Comparison of ENCODE assay signal across 18 mouse cellular contexts in genomic region chr16:31449973-31450372, GRCm38 (mm10).
"Had no signal": no experiment of that assay in that cellular context is flagged by ENCODE, and none has a peak within 500 bp of the region (broad histone marks: within the 10 kb centered on the region; RNA-seq: fewer than 3 reads in every experiment).

No protein-coding gene starts in this region.

- H3K4me1 ChIP-seq: midbrain, embryonic 13.5 days; neural tube, embryonic 12.5 days; neural tube, embryonic 15.5 days had no signal

- DNase-seq: kidney, adult 8-10 months; kidney, postnatal 10 days; kidney, postnatal 36 days; liver, postnatal 0 days; lung, embryonic 14.5 days; thymus, adult 18-20 months; thymus, postnatal 36 days had no signal

- H3K27me3 ChIP-seq: kidney, embryonic 15.5 days; limb, embryonic 12.5 days; limb, embryonic 15.5 days; midbrain, embryonic 13.5 days; neural tube, embryonic 12.5 days; neural tube, embryonic 15.5 days had no signal

- H3K9me3 ChIP-seq: kidney, embryonic 15.5 days; limb, embryonic 12.5 days; limb, embryonic 15.5 days; midbrain, embryonic 10.5 days; midbrain, embryonic 13.5 days; neural tube, embryonic 12.5 days; neural tube, embryonic 15.5 days had no signal

- H3K36me3 ChIP-seq: kidney, embryonic 15.5 days; midbrain, embryonic 10.5 days had no signal

- H3K4me2 ChIP-seq: kidney, embryonic 15.5 days; limb, embryonic 12.5 days; limb, embryonic 15.5 days; liver, embryonic 11.5 days; lung, embryonic 14.5 days; midbrain, embryonic 13.5 days; neural tube, embryonic 12.5 days; neural tube, embryonic 15.5 days had no signal

- H3K27ac ChIP-seq: kidney, embryonic 15.5 days; limb, embryonic 12.5 days; limb, embryonic 15.5 days; liver, embryonic 14.5 days; macrophage; midbrain, embryonic 10.5 days; midbrain, embryonic 13.5 days; neural tube, embryonic 12.5 days; neural tube, embryonic 15.5 days had no signal

- H3K9ac ChIP-seq: kidney, embryonic 15.5 days; limb, embryonic 12.5 days; limb, embryonic 15.5 days; liver, embryonic 14.5 days; liver, postnatal 0 days; lung, embryonic 14.5 days; midbrain, embryonic 13.5 days; neural tube, embryonic 12.5 days; neural tube, embryonic 15.5 days had no signal

- H3K4me3 ChIP-seq: kidney, embryonic 15.5 days; limb, embryonic 12.5 days; limb, embryonic 15.5 days; midbrain, embryonic 10.5 days; midbrain, embryonic 13.5 days; neural tube, embryonic 12.5 days; neural tube, embryonic 15.5 days had no signal

- ATAC-seq: liver, postnatal 0 days; lung, postnatal 0 days; midbrain, embryonic 13.5 days had no signal
